Mouse (Mus musculus) thymus, adult 2 months (tissue): ENCODE data around the gene Syne2.

Experiments used
- CTCF ChIP-seq: fragments of 200-500 bp; IDR thresholded peaks from 2 replicates; pipeline ENCODE4 v1.5.1; 2012; ENCODE audit warnings: mild to moderate bottlenecking, control low read depth, low read length, moderate library complexity, borderline replicate concordance; ENCODE audit not compliant: control insufficient read depth, poor library complexity, insufficient read depth; ENCODE audit errors: extremely low read depth
- POLR2A ChIP-seq: fragments of 200-500 bp; IDR thresholded peaks from 2 replicates; pipeline ENCODE4 v1.6.1; 2012; ENCODE audit warnings: mild to moderate bottlenecking, low read length, control low read depth, moderate library complexity; ENCODE audit not compliant: control insufficient read depth, poor library complexity, insufficient read depth; ENCODE audit errors: extremely low read depth

DNA sequence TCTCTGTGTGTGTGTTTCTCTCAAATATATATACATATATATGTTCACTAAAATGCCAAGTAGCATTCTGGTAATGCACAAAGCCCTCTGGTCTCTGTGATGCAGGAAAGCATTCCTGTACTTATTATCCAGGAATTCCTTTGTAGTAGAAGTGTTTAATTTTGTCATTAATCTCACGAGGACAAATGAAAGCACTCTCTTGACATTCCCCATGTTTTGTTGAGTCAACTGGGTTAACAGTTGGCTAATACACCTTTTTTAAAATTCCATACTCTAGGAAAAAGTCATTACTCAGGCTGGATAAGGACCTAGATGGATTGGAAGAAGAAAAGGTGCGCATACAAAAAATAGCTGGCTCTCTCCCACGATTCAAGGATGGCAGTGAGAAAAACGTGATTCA is 115.6 kb downstream of the Syne2 start:
- TF ChIP-seq CTCF (no peak), POLR2A (no peak)
